Mouse (Mus musculus) Patski (cell line): ENCODE data around the gene Miip. TPM values are rescaled to one million over a fixed set of nuclear protein-coding genes. Genes with fewer than 3 reads are reported as not detected.
A peak's percentile ranks its signal among the peaks of the same experiment; 100 is the strongest.

Source experiments
- ATAC-seq: fragments of 100-300 bp; one replicate; pipeline ENCODE4 v1.8.0; 2021
- CTCF ChIA-PET: fragments of 350-600 bp; sonication (Branson Sonifier 250); formaldehyde crosslinking; loops from one replicate; lab custom pipeline; 2022; ENCODE audit warnings: inconsistent platforms; lab: Charles Lee
- POLR2A ChIA-PET: fragments of 350-600 bp; sonication (Branson Sonifier 250); formaldehyde crosslinking; loops from one replicate; lab custom pipeline; 2022; ENCODE audit warnings: antibody characterized with exemption, inconsistent platforms; lab: Charles Lee
- DNase-seq: peaks from one replicate; pipeline ENCODE4 v3.0.0-alpha.2; 2011; ENCODE audit warnings: low read depth, low spot score
- H3K27me3 ChIP-seq: fragments of 371-371 bp; one replicate; pipeline ENCODE4 v1.5.1; 2021
- CTCF ChIP-seq: fragments of 100-300 bp; IDR thresholded peaks from one replicate; pipeline ENCODE4 v1.5.1; 2021
- in situ Hi-C: fragments of 300-500 bp; cut with MboI; formaldehyde crosslinking; loops from 3 replicates; pipeline ENCODE4 v1.11.1; 2018; ENCODE audit warnings: low pct_unique_long_range_greater_than_20kb, mixed read lengths
- polyA plus RNA-seq: library from polyadenylated mRNA; unstranded; gene quantifications from one replicate; pipeline ENCODE4 v1.2.3, GENCODE M21; 2021

Miip gene
- polyA plus RNA-seq = 14.4 TPM

DNA sequence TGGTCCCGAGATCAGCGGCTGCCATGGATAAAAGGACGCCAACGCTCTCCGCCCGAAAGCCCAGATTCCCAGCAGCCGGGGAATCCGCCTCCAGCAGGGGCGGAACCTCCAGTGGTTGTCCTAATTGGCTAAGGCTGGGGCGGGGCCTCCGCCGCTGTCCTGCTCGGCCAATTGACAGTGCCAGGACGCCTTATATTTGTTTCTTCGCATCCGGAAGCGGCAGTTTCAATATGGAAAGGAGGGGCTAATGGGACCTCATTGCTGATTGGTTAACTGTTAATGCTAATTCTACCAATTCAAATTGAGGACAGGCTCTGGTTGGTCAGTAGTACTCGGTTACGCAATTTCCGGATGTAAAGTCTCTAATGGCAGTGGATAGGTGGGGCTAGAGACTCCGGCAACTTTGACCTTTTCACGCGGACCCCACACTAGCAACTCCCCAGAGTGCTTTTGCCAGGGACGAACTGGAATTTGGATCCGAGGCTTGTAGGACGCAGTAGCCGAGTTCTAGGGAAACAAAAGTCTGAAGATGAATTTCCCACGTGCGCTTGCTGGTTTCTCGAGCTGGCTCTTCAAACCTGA lies at the start of gene Miip, which contains the start of gene Fv1:
TSS of gene Miip (minus strand) at position 367 of the 582 bp plus-strand sequence.
TSS of gene Fv1 (plus strand) at position 530 of the 582 bp plus-strand sequence.
- DNase-seq (peak; percentile 91), ATAC-seq (peak; percentile 98)
- in situ Hi-C loops = no loop called here
- CTCF ChIA-PET = interaction anchor here (1.7 kb wide), 1 partner anchor 16 kb away, joined by 5 read pairs; no protein-coding TSS in a partner anchor
- no peaks in the 10 kb centered on the region for H3K27me3 ChIP-seq
- POLR2A ChIA-PET = no interaction called here
- no peak for TF ChIP-seq CTCF

GRCm38 (mm10) chr4:147909486-147909885 lies 40.9 kb upstream of the Miip start:
- no peaks in the 10 kb centered on the region for H3K27me3 ChIP-seq
- in situ Hi-C loops = no loop called here
- CTCF ChIA-PET = interaction anchor here (0.6 to 0.7 kb wide), 2 partner anchors 25 to 57 kb away, joined by 3 read pairs; no protein-coding TSS in a partner anchor
- DNase-seq (no peak), ATAC-seq (no peak)
- POLR2A ChIA-PET = interaction anchor here (0.6 kb wide), 1 partner anchor 27 kb away, joined by 3 read pairs; no protein-coding TSS in a partner anchor
- no peak for TF ChIP-seq CTCF

- H3K27me3 ChIP-seq = no peaks in the 10 kb centered on the region
- peak; percentile 54 for DNase-seq
- TF ChIP-seq CTCF = no peak
- peak; percentile 87 for ATAC-seq
- POLR2A ChIA-PET = no interaction called here
- in situ Hi-C loops = no loop called here
- CTCF ChIA-PET = interaction anchor here (1.0 to 1.3 kb wide), 2 partner anchors 10 to 13 kb away, joined by 3 read pairs; no protein-coding TSS in a partner anchor
Measured at GRCm38 (mm10) chr4:147906230-147906629, 37.6 kb upstream of the Miip start.

DNA sequence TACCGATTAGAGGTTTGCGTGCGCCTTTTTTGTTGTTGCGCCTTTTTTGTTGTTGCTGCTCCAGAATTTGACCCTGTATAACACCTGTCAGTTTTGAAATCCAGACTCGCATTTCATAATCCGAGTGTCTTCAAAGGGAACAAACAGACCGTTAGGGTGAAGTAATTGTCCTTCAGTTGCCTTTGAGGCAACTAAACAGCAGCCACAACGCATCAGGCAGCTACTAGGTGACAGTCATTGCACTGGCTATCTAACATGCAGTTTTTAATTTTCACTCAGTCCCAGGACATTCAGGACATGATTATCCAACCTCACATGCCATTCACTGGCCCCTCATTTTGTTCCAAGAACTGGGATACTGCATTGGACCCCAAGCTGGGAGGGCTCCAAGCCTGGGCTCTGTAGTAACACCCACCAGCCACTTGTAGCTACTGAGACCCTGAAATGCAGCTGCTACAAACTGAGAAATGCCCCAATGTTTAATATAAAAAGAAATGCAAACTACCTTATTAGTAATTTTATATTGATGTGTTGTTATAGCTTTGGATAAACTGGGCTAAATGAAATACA lies 36.6 kb upstream of the Miip start:
- DNase-seq (no peak), ATAC-seq (no peak)
- in situ Hi-C loops = no loop called here
- CTCF ChIA-PET = interaction anchor here (1.0 to 1.3 kb wide), 2 partner anchors 11 to 14 kb away, joined by 3 read pairs; no protein-coding TSS in a partner anchor
- no peak for TF ChIP-seq CTCF
- POLR2A ChIA-PET = interaction anchor here (0.7 to 1.3 kb wide), 2 partner anchors 11 to 31 kb away, joined by 3 to 4 read pairs; partner anchors contain the start of gene Plod1
- H3K27me3 ChIP-seq = no peaks in the 10 kb centered on the region

GRCm38 (mm10) chr4:147904313-147905089 lies 35.9 kb upstream of the Miip start, which contains the start of gene Mfn2:
TSS of gene Mfn2 (minus strand) at chr4:147904704.
- ATAC-seq (peak; percentile 63), DNase-seq (peak; percentile 42)
- ChIA-PET POLR2A (interaction anchor here (1.2 to 1.3 kb wide), 2 partner anchors 13 to 32 kb away, joined by 3 to 4 read pairs; partner anchors contain the start of gene Plod1), CTCF (no interaction called here)
- TF ChIP-seq CTCF = no peak
- no peaks in the 10 kb centered on the region for H3K27me3 ChIP-seq
- in situ Hi-C loops = no loop called here

GRCm38 (mm10) chr4:147903601-147904000 lies 35.0 kb upstream of the Miip start:
- ATAC-seq = no peak
- no peak for DNase-seq
- TF ChIP-seq CTCF = no peak
- H3K27me3 ChIP-seq = no peaks in the 10 kb centered on the region
- ChIA-PET CTCF (interaction anchor here (1.5 kb wide), 1 partner anchor 11 kb away, joined by 5 read pairs; no protein-coding TSS in a partner anchor), POLR2A (interaction anchor here (1.2 kb wide), 1 partner anchor 13 kb away, joined by 3 read pairs; no protein-coding TSS in a partner anchor)
- in situ Hi-C loops = no loop called here

- POLR2A ChIA-PET = interaction anchor here (1.2 kb wide), 1 partner anchor 12 kb away, joined by 3 read pairs; no protein-coding TSS in a partner anchor
- DNase-seq (no peak), ATAC-seq (no peak)
- no peaks in the 10 kb centered on the region for H3K27me3 ChIP-seq
- CTCF ChIA-PET = interaction anchor here (1.5 kb wide), 1 partner anchor 11 kb away, joined by 5 read pairs; no protein-coding TSS in a partner anchor
- TF ChIP-seq CTCF = no peak
- in situ Hi-C loops = no loop called here
Measured at GRCm38 (mm10) chr4:147902906-147903500, 34.4 kb upstream of the Miip start.

DNA sequence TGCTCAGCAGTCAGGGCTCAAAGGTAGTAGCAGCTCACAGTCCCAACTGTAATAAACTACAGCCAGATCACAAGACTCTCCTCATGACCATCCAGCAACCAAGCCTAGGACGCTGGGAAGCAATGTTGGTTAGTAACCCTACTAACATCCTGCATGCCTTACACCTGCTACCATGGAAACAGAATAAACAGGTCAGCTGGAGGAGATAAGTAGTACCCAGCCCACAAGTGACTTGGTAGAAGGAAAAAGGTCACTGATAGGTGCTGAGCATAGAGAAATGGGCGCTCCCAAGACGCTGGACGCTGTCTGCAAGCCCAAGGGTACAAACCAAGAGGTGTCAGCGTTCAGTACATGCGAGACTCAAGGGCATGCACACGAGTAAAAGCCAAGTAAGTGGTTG lies 31.8 kb upstream of the Miip start:
- ATAC-seq (no peak), DNase-seq (no peak)
- no peak for TF ChIP-seq CTCF
- H3K27me3 ChIP-seq = no peaks in the 10 kb centered on the region
- ChIA-PET CTCF (no interaction called here), POLR2A (no interaction called here)
- in situ Hi-C loops = no loop called here

GRCm38 (mm10) chr4:147897348-147897747 lies 28.7 kb upstream of the Miip start:
- ATAC-seq = no peak
- DNase-seq = no peak
- ChIA-PET CTCF (no interaction called here), POLR2A (no interaction called here)
- TF ChIP-seq CTCF = no peak
- in situ Hi-C loops = no loop called here
- H3K27me3 ChIP-seq = no peaks in the 10 kb centered on the region

GRCm38 (mm10) chr4:147896411-147896810 lies 27.8 kb upstream of the Miip start:
- TF ChIP-seq CTCF = no peak
- no peak for DNase-seq
- ChIA-PET CTCF (no interaction called here), POLR2A (no interaction called here)
- in situ Hi-C loops = no loop called here
- no peak for ATAC-seq
- no peaks in the 10 kb centered on the region for H3K27me3 ChIP-seq
